Mouse (Mus musculus) large intestine, adult 2 months (tissue): Measurements from ENCODE around the gene Acta1. TPM values are rescaled to one million over a fixed set of nuclear protein-coding genes. Genes with fewer than 3 reads are reported as not detected.

ENCODE experiments used
- DNase-seq: peaks from one replicate; pipeline ENCODE4 v3.0.0-alpha.2; 2012; ENCODE audit warnings: low read depth, low spot score
- WGBS: fragments of 180-500 bp; shearing (Covaris S2); methylation state at CpG from one replicate; pipeline ENCODE4 v1.1.7; 2018; 5-methylcytosine and 5-hydroxymethylcytosine counted together
- polyA plus RNA-seq: library from polyadenylated mRNA; depleted of rRNA; stranded (reverse); fragments of >200 nt; gene quantifications from 2 replicates; pipeline ENCODE4 v1.2.3, GENCODE M21; 2012; rRNA removed

The Acta1 gene
- 4.9 and 32.6 TPM in 2 replicates for polyA plus RNA-seq

DNA sequence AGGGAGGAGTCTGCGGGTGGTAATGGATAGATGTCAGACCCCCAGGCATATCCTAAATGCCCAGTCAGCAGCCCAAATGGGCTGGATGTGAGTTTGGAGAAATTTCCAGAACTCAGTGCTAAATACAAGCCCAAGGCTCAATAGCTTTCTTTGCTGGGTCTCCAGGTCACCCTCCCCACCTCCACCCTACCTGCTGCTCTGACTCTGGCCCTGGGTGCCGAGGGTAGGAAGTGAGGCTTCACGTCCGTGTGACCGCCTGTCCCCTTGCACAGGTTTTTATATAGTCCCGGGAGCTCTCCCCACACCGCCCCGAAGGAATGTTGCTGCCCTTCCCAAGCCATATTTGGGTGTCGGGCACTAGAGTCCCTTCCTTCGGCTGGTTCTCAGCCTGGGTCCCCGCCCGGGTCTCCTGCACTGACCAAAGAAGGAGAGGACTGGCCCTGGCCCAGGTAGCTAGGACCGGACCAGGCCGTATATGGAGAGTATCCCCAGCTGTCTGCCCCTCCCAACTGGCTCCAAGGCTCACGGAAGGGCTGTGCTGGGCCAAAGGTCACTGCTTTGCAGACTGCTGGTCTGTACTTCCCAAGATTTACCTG lies at the start of gene Acta1:
Gene Acta1 (minus strand): TSS at position 250 of the 596 bp plus-strand sequence.
- no peak for DNase-seq
- 5% methylated on average over 15 of the region's 15 CpGs for WGBS

- 92% methylated on average over 7 of the region's 7 CpGs for WGBS
- DNase-seq = no peak
Observed at GRCm38 (mm10) chr8:123929026-123929425, 34.5 kb upstream of the Acta1 start.

DNA sequence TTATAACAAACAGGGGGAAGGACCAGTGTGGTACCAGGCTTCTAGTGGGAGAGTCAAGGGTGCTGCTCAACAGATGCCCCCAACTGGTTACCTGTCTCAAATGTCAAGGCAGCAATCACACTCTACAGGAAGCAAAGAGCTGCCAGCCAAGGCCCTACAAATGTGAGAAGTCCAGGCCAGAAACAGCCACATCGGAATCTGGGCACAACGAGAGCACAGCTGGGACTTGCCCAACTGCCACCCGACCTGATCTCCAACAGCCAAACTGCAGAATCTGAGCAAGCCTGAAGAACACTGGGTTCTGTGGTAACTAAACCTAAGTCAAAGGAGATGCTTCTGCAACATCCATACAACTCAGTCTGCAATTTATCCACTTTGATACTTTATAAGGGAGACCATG lies 31.1 kb upstream of the Acta1 start:
- 88% methylated on average over 3 of the region's 3 CpGs for WGBS

DNA sequence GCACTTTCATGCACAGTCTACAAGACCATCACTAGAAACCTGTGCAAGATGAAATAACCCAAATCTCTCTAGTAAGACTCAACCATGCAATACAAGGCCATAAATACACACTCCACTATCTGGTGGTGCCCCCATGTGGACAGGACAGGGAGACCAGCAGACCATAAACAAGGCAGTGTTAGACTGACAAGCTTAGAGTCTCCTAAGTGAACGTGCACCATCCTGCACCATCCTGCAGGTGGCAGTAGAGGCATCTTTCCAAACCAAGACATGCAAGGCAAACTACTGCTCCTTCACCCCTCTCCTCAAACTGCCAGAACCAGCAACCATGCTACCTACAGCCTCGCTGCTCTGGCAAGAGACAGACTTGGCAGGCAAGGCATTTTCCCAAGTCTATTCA lies 30.2 kb upstream of the Acta1 start:
- 14% methylated on average over 2 of the region's 2 CpGs for WGBS
- peak; percentile 36 for DNase-seq

More for the DNA sequence above, 31.1 kb upstream of the Acta1 start:
- no peak for DNase-seq

DNA sequence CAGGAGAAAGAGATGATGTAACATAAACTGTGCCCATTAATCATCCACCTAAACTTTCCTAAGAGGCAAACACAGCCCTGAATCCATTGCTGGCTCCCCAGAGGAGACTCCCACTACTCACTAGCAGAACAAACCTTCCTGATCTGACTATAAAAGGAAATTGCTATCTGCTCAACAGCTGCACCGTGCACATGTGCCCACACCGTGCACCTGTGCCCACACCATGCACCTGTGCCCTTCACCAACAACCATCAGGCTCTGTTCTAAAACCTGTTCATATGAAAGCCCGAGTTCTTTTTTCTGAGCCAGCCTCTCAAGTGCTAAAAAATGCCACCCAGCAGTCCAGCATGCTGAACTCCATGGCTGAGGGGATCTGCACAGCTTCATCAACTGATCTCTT lies 20.1 kb upstream of the Acta1 start:
- 95% methylated on average over 3 of the region's 3 CpGs for WGBS
- no peak for DNase-seq

DNA sequence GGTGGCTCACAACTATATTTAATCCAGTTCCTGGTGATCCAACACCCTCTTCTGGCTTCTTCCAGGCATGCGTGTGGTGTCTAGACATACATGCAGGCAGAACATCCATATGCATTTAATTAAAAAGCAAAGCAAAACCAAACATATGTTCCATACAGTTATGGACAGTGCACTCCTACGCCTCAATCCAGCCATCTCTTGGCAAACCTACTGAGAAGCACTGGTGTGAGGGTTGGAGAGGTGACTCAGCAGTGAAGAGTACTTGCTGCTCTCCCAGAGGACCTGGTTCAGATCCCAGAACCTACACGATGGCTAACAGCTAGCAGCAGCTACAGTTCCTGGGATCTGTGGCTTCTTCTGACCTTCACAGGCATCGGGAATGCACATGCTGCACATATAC lies 17.7 kb upstream of the Acta1 start:
- WGBS = 92% methylated on average over 4 of the region's 4 CpGs
- DNase-seq = no peak

DNA sequence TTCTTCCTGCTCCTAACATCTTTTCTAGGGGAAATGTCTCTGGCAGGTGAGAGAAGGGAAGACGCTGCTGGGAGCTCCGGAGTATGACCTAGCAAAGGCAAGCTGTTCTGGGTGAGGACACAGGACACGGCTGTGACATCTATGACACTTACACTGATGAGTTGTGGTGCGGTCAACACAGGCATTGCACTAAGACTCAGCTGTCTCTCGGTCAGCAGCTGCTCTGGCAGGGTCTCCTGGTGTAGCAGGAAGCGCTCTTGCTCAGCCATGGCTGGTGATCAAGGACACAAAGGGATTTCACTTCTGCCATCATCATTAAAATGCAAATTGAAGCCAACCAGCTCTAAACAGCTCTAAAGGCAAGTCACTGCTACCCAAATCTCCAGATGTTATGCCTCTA lies 13.1 kb upstream of the Acta1 start:
- no peak for DNase-seq

DNA sequence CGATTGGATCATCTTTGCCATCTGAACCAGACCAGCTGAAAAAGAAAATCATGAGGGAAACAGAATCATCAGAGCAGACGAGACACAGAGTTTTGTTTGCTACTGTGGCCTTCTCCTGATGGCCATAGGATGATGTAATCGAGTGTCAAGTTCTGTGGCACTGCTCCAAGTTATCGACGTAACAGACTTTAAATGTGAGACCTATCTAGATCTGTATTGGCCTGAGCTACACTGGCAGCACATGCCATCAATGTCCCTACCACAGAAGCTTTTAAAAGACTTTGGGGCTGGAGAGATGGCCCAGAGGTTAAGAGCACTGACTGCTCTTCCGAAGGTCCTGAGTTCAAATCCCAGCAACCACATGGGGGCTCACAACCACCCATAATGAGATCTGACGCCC lies 8.1 kb upstream of the Acta1 start:
- 79% methylated on average over 7 of the region's 7 CpGs for WGBS
- DNase-seq = no peak

More for the DNA sequence above, 13.1 kb upstream of the Acta1 start:
- 92% methylated on average over 6 of the region's 6 CpGs for WGBS

DNA sequence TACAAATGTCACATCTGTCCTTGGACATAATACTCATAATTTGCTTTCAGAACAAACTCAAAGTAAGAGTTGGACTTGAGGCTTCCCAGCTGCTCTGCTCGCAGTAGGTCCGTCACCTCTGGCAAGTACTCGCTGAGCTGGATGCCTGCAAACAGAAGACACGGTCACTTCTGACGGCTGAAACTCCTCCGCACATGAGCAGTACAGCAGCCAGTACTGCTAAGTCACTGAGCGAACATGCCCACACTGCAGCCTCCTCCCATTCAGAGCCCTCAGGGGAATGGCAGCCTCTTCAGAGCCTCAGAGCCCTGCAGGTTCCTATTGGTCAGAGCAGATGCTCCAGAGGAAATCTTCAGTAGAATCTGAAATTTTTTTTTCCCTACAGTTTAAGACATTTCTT lies 4.8 kb upstream of the Acta1 start:
- DNase-seq = no peak
- 89% methylated on average over 7 of the region's 7 CpGs for WGBS

DNA sequence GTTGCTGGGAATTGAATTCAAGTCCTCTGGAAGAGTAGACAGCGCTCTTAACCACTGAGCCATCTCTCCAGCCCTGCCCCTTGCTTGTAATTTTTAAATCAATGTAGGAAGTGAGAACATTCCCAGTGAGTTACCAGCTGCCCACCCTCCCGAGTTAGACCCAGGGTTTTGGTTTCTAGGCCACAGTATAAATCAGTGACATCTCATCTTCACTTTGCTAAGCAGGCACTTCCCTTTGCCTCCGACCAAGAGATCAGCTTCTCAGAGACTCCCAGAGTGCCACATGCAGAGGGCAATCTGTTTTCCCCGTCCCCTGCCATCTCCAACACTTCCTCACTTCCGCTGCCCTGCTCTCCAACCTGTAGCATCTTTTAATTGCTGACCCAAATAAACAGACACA lies 4.0 kb upstream of the Acta1 start:
- no peak for DNase-seq
- WGBS = 86% methylated on average over 5 of the region's 5 CpGs

- 43% methylated on average over 10 of the region's 10 CpGs for WGBS
- DNase-seq = no peak
Observed at GRCm38 (mm10) chr8:123896774-123897173, 2.2 kb upstream of the Acta1 start.

GRCm38 (mm10) chr8:123896366-123896761 lies 1.8 kb upstream of the Acta1 start:
- DNase-seq = no peak

GRCm38 (mm10) chr8:123895680-123896365 lies 1.3 kb upstream of the Acta1 start:
- WGBS = 63% methylated on average over 9 of the region's 9 CpGs
- DNase-seq = no peak

More at GRCm38 (mm10) chr8:123896366-123896761, 1.8 kb upstream of the Acta1 start:
- WGBS = 20% methylated on average over 14 of the region's 14 CpGs

DNA sequence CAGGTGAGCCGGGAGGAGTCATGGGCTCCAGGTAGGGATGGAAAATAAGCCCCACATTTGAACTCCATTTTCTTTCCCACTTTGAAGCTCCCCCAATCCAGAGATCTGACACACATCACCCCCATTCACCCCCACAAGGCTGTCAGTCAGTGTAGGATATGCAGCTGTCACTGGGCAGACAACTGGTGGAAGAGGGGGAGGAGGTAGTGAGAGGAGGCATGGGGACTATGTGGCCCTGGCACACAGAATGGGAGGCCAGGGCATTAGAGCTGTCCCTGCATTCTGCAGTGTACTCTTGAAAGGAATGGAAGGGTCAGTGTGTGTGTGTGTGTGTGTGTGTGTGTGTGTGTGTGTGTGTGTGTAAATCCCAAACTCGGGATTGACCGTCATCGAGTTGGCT lies 679 bp upstream of the Acta1 start:
- DNase-seq = no peak
- WGBS = 75% methylated on average over 4 of the region's 4 CpGs

GRCm38 (mm10) chr8:123893413-123893812 lies 1.1 kb downstream of the Acta1 start:
- 85% methylated on average over 11 of the region's 11 CpGs for WGBS
- no peak for DNase-seq

GRCm38 (mm10) chr8:123892586-123893155 lies 1.9 kb downstream of the Acta1 start:
- 26% methylated on average over 30 of the region's 30 CpGs for WGBS
- no peak for DNase-seq

- 7% methylated on average over 49 of the region's 49 CpGs for WGBS
Observed at GRCm38 (mm10) chr8:123891883-123892585, 2.5 kb downstream of the Acta1 start.

GRCm38 (mm10) chr8:123891271-123891670 lies 3.3 kb downstream of the Acta1 start:
- no peak for DNase-seq
- WGBS = under 1% methylated on average over 11 of the region's 11 CpGs

More at GRCm38 (mm10) chr8:123891883-123892585, 2.5 kb downstream of the Acta1 start:
- DNase-seq = no peak

DNA sequence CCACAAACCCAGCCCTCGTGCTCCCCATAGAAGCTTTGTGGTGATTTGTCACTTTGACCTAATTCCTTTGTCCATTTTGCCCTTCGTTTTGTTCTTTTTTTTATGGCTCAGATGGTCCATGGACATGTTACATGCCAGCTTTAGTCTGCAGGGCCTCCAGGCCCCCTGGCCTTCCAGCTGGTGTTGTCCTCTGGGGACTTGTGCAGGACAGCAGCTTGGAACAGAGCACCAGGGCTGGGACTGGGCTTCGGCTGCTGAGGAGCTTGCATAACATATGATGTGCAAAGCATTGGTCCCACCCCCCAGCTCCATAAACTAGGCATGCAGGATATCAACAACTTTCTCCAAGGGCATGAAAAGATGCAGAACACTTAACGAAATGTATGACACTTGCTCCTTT lies 4.8 kb downstream of the Acta1 start:
- 61% methylated on average over 4 of the region's 4 CpGs for WGBS
- no peak for DNase-seq

DNA sequence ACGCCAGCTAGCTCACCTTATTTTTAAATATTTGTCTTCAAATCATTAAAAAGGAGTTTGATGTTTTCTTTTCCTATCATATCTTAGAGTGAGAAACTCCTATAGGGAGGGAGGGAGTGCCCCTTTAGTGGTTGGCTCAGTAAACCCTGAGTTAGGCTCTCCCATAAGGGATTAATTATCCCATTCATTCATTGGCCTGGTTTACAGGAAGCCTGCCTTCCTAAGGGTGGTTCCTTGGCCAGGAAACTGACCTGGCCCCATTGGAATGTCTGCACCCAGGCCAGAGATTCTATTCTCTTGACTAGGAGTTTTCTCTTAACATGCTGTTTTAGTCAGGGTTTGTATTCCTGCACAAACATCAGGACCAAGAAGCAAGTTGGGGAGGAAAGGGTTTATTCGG lies 6.6 kb downstream of the Acta1 start:
- WGBS = 76% methylated on average over 2 of the region's 2 CpGs
- DNase-seq = no peak
